16 mouse cellular contexts compared by ENCODE assay signal in the genomic region with DNA sequence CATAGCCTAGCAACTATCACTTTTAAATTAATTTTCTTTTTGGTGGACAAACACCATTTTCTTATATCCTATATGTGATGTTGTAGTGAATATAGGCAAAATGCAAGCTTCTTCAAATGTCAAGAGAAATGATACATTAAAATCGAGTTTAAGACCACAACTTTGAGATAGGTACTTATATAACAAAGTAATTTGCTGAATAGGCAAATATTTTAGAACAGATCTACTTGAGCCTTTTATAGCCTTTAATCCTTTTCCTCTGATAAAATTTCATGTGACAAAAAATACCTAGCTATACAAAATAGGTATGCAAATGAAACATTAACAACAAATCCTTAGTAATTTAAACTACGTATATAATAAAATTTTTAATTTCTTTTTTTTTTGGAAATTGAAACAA.
"Had no signal": no experiment of that assay in that cellular context is flagged by ENCODE, and none has a peak within 500 bp of the region (broad histone marks: within the 10 kb centered on the region; RNA-seq: fewer than 3 reads in every experiment).

No protein-coding gene starts in this region.

- H3K27me3 ChIP-seq: neural tube, embryonic 13.5 days; neural tube, embryonic 15.5 days; stomach, embryonic 15.5 days had no signal

- H3K36me3 ChIP-seq: neural tube, embryonic 13.5 days; neural tube, embryonic 15.5 days; stomach, embryonic 15.5 days had no signal

- DNase-seq: retina, postnatal 1 day; right cerebral cortex, adult 18-20 months; right cerebral cortex, postnatal 14 days; right cerebral cortex, postnatal 25 days; right cerebral cortex, postnatal 4 days; spleen, adult 18-20 months; thymus, adult 18-20 months; thymus, adult 2 months; thymus, postnatal 14 days; thymus, postnatal 25 days; thymus, postnatal 36 days; thymus, postnatal 4 days had no signal

- H3K4me2 ChIP-seq: neural tube, embryonic 13.5 days; neural tube, embryonic 15.5 days; stomach, embryonic 15.5 days had no signal

- H3K9ac ChIP-seq: neural tube, embryonic 13.5 days; neural tube, embryonic 15.5 days; stomach, embryonic 15.5 days had no signal

- H3K4me1 ChIP-seq: neural tube, embryonic 13.5 days; neural tube, embryonic 15.5 days; stomach, embryonic 15.5 days had no signal

- H3K27ac ChIP-seq: neural tube, embryonic 13.5 days; neural tube, embryonic 15.5 days; stomach, embryonic 15.5 days; stomach, postnatal 0 days had no signal

- H3K4me3 ChIP-seq: neural tube, embryonic 13.5 days; neural tube, embryonic 15.5 days; stomach, embryonic 15.5 days had no signal

- H3K9me3 ChIP-seq: neural tube, embryonic 13.5 days; neural tube, embryonic 15.5 days; stomach, embryonic 15.5 days had no signal
